Mouse (Mus musculus): ENCODE data around the gene Pcsk6. TPM values are rescaled to one million over a fixed set of nuclear protein-coding genes. Genes with fewer than 3 reads are reported as not detected.
"Not testable (repeated sequence)": the region's sequence is repeated elsewhere in the genome, so short reads cannot be mapped to it uniquely, and the experiment has no call there.

Gene Pcsk6
- polyA plus RNA-seq, 1 experiment: 1.6 TPM

DNA sequence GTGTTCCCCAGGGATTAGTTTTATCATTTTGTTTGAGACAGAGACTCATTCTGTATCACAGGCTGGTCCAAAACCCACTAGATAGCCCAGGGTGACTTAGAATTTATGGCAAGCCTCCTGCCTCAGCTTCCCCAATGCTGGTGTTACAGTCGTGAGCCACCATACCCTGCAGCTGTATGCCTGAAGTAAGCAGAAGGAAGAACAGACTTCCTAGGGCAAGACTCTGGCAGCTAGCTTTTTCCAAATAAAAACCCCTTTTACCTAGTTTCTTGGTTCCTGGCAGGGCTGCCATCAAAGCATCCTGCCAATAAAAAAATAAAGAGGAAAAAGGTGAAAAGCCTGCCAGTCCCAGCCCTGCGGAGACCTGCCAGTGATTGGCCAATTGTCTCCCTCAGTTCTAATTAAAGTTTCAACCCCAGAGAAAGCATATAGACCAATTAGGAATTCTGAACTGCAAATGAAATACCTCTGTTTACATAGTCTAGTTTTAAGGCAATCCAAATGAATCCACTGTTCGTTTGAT lies 51.6 kb downstream of the Pcsk6 start:
- Histone ChIP-seq H3K36me3 (ENCODE audit: control insufficient read depth, insufficient read depth, low read length) (no peaks in the 10 kb centered on the region), H3K4me3 (ENCODE audit: extremely low read depth, insufficient read depth, insufficient read length) (no peak overlapping the region), H3K4me1 (ENCODE audit: control insufficient read depth, insufficient read depth, insufficient read length) (no peaks in the 10 kb centered on the region), H3K27me3 (ENCODE audit: control insufficient read depth, insufficient read depth, low read length) (no peaks in the 10 kb centered on the region), H3K27ac (ENCODE audit: insufficient read depth, low read length) (no peak overlapping the region)
- DNase-seq (ENCODE audit: low read depth in 1 of 2, low spot score in 2 of 2): no peak
- TF ChIP-seq CTCF (IDR thresholded peaks at IDR 0.05; ENCODE audit: extremely low read depth, insufficient read depth, insufficient read length, insufficient replicate concordance) (no peak), POLR2A (IDR thresholded peaks at IDR 0.05; ENCODE audit: low read depth, low read length) (no peak)
- WGBS: 71% methylated on average over 3 of the region's 3 CpGs

- no peaks in the 10 kb centered on the region for H3K36me3 ChIP-seq (ENCODE audit: control insufficient read depth, insufficient read depth, low read length)
- WGBS: 76% methylated on average over 11 of the region's 11 CpGs
- H3K27me3 ChIP-seq (ENCODE audit: control insufficient read depth, insufficient read depth, low read length): no peaks in the 10 kb centered on the region
- no peak overlapping the region for H3K4me3 ChIP-seq (ENCODE audit: extremely low read depth, insufficient read depth, insufficient read length)
- H3K27ac ChIP-seq (ENCODE audit: insufficient read depth, low read length): no peak overlapping the region
- no peak for TF ChIP-seq CTCF (IDR thresholded peaks at IDR 0.05; ENCODE audit: extremely low read depth, insufficient read depth, insufficient read length, insufficient replicate concordance)
- no peak for TF ChIP-seq POLR2A (IDR thresholded peaks at IDR 0.05; ENCODE audit: low read depth, low read length)
- H3K4me1 ChIP-seq (ENCODE audit: control insufficient read depth, insufficient read depth, insufficient read length): no peaks in the 10 kb centered on the region
- DNase-seq (ENCODE audit: low read depth in 1 of 2, low spot score in 2 of 2): no peak
Measured at GRCm38 (mm10) chr7:65914761-65915301, 53.3 kb downstream of the Pcsk6 start.

GRCm38 (mm10) chr7:65915821-65916220 lies 54.3 kb downstream of the Pcsk6 start:
- no peak for DNase-seq (ENCODE audit: low read depth in 1 of 2, low spot score in 2 of 2)
- WGBS: 90% methylated on average over 7 of the region's 7 CpGs
- Histone ChIP-seq H3K27ac (ENCODE audit: insufficient read depth, low read length) (no peak overlapping the region), H3K4me1 (ENCODE audit: control insufficient read depth, insufficient read depth, insufficient read length) (no peaks in the 10 kb centered on the region), H3K4me3 (ENCODE audit: extremely low read depth, insufficient read depth, insufficient read length) (no peak overlapping the region), H3K36me3 (ENCODE audit: control insufficient read depth, insufficient read depth, low read length) (no peaks in the 10 kb centered on the region), H3K27me3 (ENCODE audit: control insufficient read depth, insufficient read depth, low read length) (no peaks in the 10 kb centered on the region)
- TF ChIP-seq CTCF (IDR thresholded peaks at IDR 0.05; ENCODE audit: extremely low read depth, insufficient read depth, insufficient read length, insufficient replicate concordance): no peak
- TF ChIP-seq POLR2A (IDR thresholded peaks at IDR 0.05; ENCODE audit: low read depth, low read length): no peak

DNA sequence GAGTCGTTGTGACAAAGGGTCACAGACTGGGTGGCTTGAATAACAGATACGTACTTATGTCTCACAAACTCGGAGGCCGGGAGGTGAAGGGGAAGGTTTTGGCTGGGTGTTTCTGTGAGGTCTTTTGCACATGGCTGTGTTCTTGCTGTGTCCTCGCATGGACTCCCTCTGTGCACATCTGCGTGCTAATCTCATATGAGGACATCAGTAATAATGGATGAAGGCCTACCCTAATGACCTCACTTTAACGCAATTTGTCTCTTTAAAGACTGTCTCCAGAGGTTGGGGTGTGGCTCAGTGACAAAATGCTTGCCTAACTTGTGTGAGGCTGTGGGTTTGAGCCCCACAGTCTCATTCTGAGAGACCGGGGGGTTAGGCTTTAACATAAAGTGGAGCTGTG lies 55.0 kb downstream of the Pcsk6 start:
- Histone ChIP-seq H3K4me3 (ENCODE audit: extremely low read depth, insufficient read depth, insufficient read length) (no peak overlapping the region), H3K27ac (ENCODE audit: insufficient read depth, low read length) (no peak overlapping the region), H3K4me1 (ENCODE audit: control insufficient read depth, insufficient read depth, insufficient read length) (no peaks in the 10 kb centered on the region), H3K27me3 (ENCODE audit: control insufficient read depth, insufficient read depth, low read length) (no peaks in the 10 kb centered on the region), H3K36me3 (ENCODE audit: control insufficient read depth, insufficient read depth, low read length) (no peaks in the 10 kb centered on the region)
- WGBS: 84% methylated on average over 8 of the region's 8 CpGs
- no peak for DNase-seq (ENCODE audit: low read depth in 1 of 2, low spot score in 2 of 2)
- TF ChIP-seq POLR2A (IDR thresholded peaks at IDR 0.05; ENCODE audit: low read depth, low read length) (no peak), CTCF (IDR thresholded peaks at IDR 0.05; ENCODE audit: extremely low read depth, insufficient read depth, insufficient read length, insufficient replicate concordance) (no peak)

- H3K4me3 ChIP-seq (ENCODE audit: extremely low read depth, insufficient read depth, insufficient read length): no peak overlapping the region
- WGBS: 88% methylated on average over 4 of the region's 4 CpGs
- DNase-seq (ENCODE audit: low read depth in 1 of 2, low spot score in 2 of 2): no peak
Measured at GRCm38 (mm10) chr7:65918431-65918830, 56.9 kb downstream of the Pcsk6 start.

DNA sequence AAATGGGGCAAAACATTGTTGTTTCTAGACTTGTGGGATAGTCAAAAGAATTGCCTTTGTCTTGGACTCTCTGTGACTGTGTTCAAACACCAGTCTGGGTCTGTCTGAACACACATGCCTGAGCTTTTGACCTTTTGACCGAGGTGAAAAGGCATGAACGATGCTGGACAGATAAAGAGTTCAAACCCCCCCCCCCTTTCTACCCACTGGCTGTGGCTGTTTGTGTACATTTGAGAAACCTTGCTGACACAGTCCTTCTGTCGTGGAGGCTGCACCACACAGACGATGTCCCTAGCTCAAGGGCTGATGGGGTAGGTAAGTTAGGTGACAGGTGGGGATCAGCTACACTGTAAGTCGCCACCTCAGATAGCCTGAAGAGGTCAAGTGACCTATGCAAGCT lies 67.9 kb downstream of the Pcsk6 start:
- 44% methylated on average over 5 of the region's 5 CpGs for WGBS
- Histone ChIP-seq H3K27ac (ENCODE audit: insufficient read depth, low read length) (no peak overlapping the region), H3K27me3 (ENCODE audit: control insufficient read depth, insufficient read depth, low read length) (no peaks in the 10 kb centered on the region), H3K4me1 (ENCODE audit: control insufficient read depth, insufficient read depth, insufficient read length) (no peaks in the 10 kb centered on the region), H3K4me3 (ENCODE audit: extremely low read depth, insufficient read depth, insufficient read length) (no peak overlapping the region), H3K36me3 (ENCODE audit: control insufficient read depth, insufficient read depth, low read length) (no peaks in the 10 kb centered on the region)
- TF ChIP-seq CTCF (IDR thresholded peaks at IDR 0.05; ENCODE audit: extremely low read depth, insufficient read depth, insufficient read length, insufficient replicate concordance) (no peak), POLR2A (IDR thresholded peaks at IDR 0.05; ENCODE audit: low read depth, low read length) (no peak)
- no peak for DNase-seq (ENCODE audit: low read depth in 1 of 2, low spot score in 2 of 2)

More at GRCm38 (mm10) chr7:65918431-65918830, 56.9 kb downstream of the Pcsk6 start:
- no peak overlapping the region for H3K27ac ChIP-seq (ENCODE audit: insufficient read depth, low read length)
- no peaks in the 10 kb centered on the region for H3K27me3 ChIP-seq (ENCODE audit: control insufficient read depth, insufficient read depth, low read length)
- no peaks in the 10 kb centered on the region for H3K36me3 ChIP-seq (ENCODE audit: control insufficient read depth, insufficient read depth, low read length)
- no peaks in the 10 kb centered on the region for H3K4me1 ChIP-seq (ENCODE audit: control insufficient read depth, insufficient read depth, insufficient read length)
- TF ChIP-seq CTCF (IDR thresholded peaks at IDR 0.05; ENCODE audit: extremely low read depth, insufficient read depth, insufficient read length, insufficient replicate concordance) (no peak), POLR2A (IDR thresholded peaks at IDR 0.05; ENCODE audit: low read depth, low read length) (no peak)

DNA sequence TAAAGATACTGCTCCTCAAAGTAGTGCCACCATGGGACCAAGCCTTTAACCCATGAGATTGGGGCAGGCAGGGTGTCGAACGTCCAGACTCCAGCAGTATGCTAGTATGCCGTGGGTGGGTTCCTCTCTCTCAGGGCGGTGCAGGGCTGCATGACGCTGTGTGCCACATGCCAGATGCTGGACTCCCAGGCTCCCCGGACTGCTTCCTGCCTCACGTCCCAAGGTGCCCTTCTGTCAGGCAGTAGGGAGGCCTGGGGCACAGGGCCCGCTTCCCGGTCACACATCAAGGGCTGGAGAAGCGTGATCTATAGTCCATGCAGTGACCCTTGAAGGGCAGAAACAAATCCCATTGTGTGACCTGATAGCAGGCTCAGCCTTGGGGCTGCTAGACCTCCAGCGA lies 68.9 kb downstream of the Pcsk6 start:
- 58% methylated on average over 11 of the region's 11 CpGs for WGBS
- Histone ChIP-seq H3K27me3 (ENCODE audit: control insufficient read depth, insufficient read depth, low read length) (no peaks in the 10 kb centered on the region), H3K27ac (ENCODE audit: insufficient read depth, low read length) (no peak overlapping the region), H3K4me3 (ENCODE audit: extremely low read depth, insufficient read depth, insufficient read length) (no peak overlapping the region), H3K4me1 (ENCODE audit: control insufficient read depth, insufficient read depth, insufficient read length) (no peaks in the 10 kb centered on the region), H3K36me3 (ENCODE audit: control insufficient read depth, insufficient read depth, low read length) (no peaks in the 10 kb centered on the region)
- TF ChIP-seq POLR2A (IDR thresholded peaks at IDR 0.05; ENCODE audit: low read depth, low read length): no peak
- TF ChIP-seq CTCF (IDR thresholded peaks at IDR 0.05; ENCODE audit: extremely low read depth, insufficient read depth, insufficient read length, insufficient replicate concordance): no peak
- DNase-seq (ENCODE audit: low read depth in 1 of 2, low spot score in 2 of 2): no peak

DNA sequence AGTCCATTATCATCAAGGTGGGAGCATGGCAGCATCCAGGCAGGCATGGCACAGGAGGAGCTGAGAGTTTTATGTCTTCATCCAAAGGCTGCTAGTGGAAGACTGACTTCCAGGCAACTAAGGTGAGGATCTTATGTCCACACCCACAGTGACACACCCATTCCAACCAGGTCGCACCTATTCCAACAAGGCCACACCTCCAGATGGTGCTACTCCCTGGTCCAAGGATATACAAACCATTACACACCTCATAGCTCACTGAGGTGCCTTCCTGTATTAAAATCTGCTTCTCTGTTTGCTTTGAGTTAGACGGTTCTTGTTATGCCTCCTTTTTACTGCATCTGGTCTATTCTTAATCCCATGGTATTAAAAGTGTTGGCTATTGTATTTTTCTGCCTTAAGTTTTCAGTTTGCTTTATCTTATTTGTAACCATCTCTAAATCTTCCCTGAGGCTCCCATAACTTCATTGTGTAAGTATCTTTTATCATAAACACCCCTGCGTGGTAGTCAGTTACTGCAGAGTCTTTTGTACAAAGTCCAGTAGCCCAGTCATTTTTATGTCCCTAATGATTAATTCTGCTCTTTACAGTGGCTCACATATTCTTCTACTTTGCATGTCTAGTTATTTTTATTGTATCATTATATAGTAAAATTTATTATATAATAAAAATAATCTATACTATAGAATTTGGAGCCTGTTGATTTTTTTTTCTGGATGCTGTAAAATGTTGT lies 72.9 kb downstream of the Pcsk6 start:
- WGBS: 78% methylated on average over 3 of the region's 3 CpGs
- H3K27ac ChIP-seq (ENCODE audit: insufficient read depth, low read length); H3K27me3 ChIP-seq (ENCODE audit: control insufficient read depth, insufficient read depth, low read length); DNase-seq (ENCODE audit: low read depth in 1 of 2, low spot score in 2 of 2); H3K4me1 ChIP-seq (ENCODE audit: control insufficient read depth, insufficient read depth, insufficient read length); H3K36me3 ChIP-seq (ENCODE audit: control insufficient read depth, insufficient read depth, low read length); H3K4me3 ChIP-seq (ENCODE audit: extremely low read depth, insufficient read depth, insufficient read length): not testable (repeated sequence)
